Mouse (Mus musculus) erythroblast, embryonic 14.5 days (primary cell): ENCODE measurements around the gene Rgs16.

Experiments
- GATA1 ChIP-seq: IDR thresholded peaks from 2 replicates; pipeline ENCODE4 v1.6.1; 2012; ENCODE audit warnings: low read length, inconsistent platforms, mixed read lengths
- TAL1 ChIP-seq: IDR thresholded peaks from 3 replicates; pipeline ENCODE4 v1.6.1; 2012; ENCODE audit warnings: low read length, inconsistent platforms, mixed read lengths

DNA sequence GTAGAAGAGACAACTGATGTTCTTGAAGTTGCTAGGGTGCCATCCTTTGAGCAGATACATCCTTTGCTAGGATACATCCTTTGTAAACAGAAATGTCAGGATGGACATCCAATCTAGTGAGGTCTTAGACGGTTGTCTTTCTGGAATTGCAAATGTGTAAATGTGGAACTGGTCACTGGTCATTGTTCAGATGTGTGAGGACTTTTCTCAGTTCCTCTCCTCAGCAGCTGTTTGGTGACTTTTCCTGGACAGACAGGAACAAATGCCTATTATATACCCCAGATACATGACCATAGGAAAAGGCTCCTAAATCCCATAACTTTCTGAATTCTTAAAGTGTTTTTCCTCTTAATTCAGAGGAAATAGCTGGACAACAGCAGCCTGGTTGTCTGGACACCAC, 27.1 kb downstream of the Rgs16 start:
- TF ChIP-seq GATA1 = no peak
- no peak for TF ChIP-seq TAL1
